18 mouse cellular contexts compared by ENCODE assay signal in the genomic region with DNA sequence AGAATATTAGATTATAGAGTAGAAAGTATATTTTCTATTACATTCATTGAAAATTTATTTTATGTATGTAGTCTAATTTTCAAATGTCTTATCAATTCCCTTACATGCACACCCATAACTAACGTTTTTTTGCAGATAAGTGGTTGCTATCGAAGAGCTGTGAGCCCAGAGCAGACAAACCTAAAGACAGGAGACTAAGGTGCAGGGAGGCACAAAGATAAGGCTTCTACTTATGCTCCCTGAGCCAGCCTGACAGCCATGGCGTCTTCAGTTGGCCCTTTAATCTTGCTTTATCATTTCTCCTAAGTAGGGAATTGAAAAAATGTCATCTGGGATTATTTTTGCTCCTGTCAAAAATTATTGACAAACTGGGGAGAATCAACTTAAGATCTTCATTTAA. TPM values are rescaled to one million over a fixed set of nuclear protein-coding genes. Genes with fewer than 3 reads are reported as not detected.
DNase-seq lines count a peak whose midpoint lies in the region; ATAC-seq lines count a peak whose summit lies in the region.
"Had no signal": no experiment of that assay in that cellular context is flagged by ENCODE, and none has a peak within 500 bp of the region (broad histone marks: within the 10 kb centered on the region; RNA-seq: fewer than 3 reads in every experiment).

No protein-coding gene starts in this region.

- no peak overlapping the region for H3K9ac ChIP-seq in heart, embryonic 12.5 days
- no peak overlapping the region for H3K9ac ChIP-seq in liver, embryonic 15.5 days
- H3K9ac ChIP-seq in midbrain, embryonic 11.5 days (ENCODE audit: low read length): no peak overlapping the region
- H3K9ac ChIP-seq in hindbrain, embryonic 13.5 days: no peak overlapping the region
- H3K9ac ChIP-seq: embryonic facial prominence, embryonic 13.5 days; lung, embryonic 14.5 days had no signal

- H3K4me3 ChIP-seq in heart, embryonic 12.5 days: no peak overlapping the region
- H3K4me3 ChIP-seq in liver, embryonic 15.5 days (replicated peaks): no peak overlapping the region
- no peak overlapping the region for H3K4me3 ChIP-seq in midbrain, embryonic 11.5 days (ENCODE audit: low read depth, low read length)
- no peak overlapping the region for H3K4me3 ChIP-seq in hindbrain, embryonic 13.5 days
- H3K4me3 ChIP-seq: embryonic facial prominence, embryonic 13.5 days; hindbrain, embryonic 10.5 days; left cerebral cortex, adult 2 months; megakaryocyte, embryonic 14.5 days had no signal

- H3K27me3 ChIP-seq in heart, embryonic 12.5 days (replicated peaks): no peaks in the 10 kb centered on the region
- H3K27me3 ChIP-seq in liver, embryonic 15.5 days: no peaks in the 10 kb centered on the region
- H3K27me3 ChIP-seq in midbrain, embryonic 11.5 days (ENCODE audit: control insufficient read depth, insufficient read depth, low read length): peaks cover 2% of the 10 kb centered on the region
- H3K27me3 ChIP-seq in hindbrain, embryonic 13.5 days: peaks cover 1% of the 10 kb centered on the region; the same call in 1 of the 2 replicates
- H3K27me3 ChIP-seq: megakaryocyte, embryonic 14.5 days had no signal

- H3K4me1 ChIP-seq in heart, embryonic 12.5 days (replicated peaks): peaks cover 9% of the 10 kb centered on the region; the same call in 1 of the 2 replicates
- H3K4me1 ChIP-seq in liver, embryonic 15.5 days (replicated peaks): peaks cover 69% of the 10 kb centered on the region
- H3K4me1 ChIP-seq in midbrain, embryonic 11.5 days (ENCODE audit: control insufficient read depth, insufficient read depth, low read length): no peaks in the 10 kb centered on the region
- 0 out of 2 replicates have a peak, but pooled peaks cover 6% of the 10 kb centered on the region for H3K4me1 ChIP-seq in hindbrain, embryonic 13.5 days (replicated peaks)
- H3K4me1 ChIP-seq: embryonic facial prominence, embryonic 13.5 days; hindbrain, embryonic 10.5 days had no signal

- 23% methylated on average over 3 of the region's 3 CpGs for WGBS in heart, embryonic 12.5 days
- WGBS in liver, embryonic 15.5 days (ENCODE audit: insufficient replicate concordance): 22% methylated on average over 3 of the region's 3 CpGs
- WGBS in midbrain, embryonic 11.5 days: 74% methylated on average over 3 of the region's 3 CpGs
- WGBS in hindbrain, embryonic 13.5 days: 67% methylated on average over 3 of the region's 3 CpGs

- no peak overlapping the region for H3K4me2 ChIP-seq in heart, embryonic 12.5 days
- H3K4me2 ChIP-seq in liver, embryonic 15.5 days: peak overlapping the region; percentile 75
- H3K4me2 ChIP-seq in midbrain, embryonic 11.5 days: no peak overlapping the region
- no peak overlapping the region for H3K4me2 ChIP-seq in hindbrain, embryonic 13.5 days
- H3K4me2 ChIP-seq: embryonic facial prominence, embryonic 13.5 days; lung, embryonic 14.5 days had no signal

- ATAC-seq in heart, embryonic 12.5 days (ENCODE audit: insufficient number of reproducible peaks, low FRiP score): peak; percentile 51; the same call in 1 of the 2 replicates
- peak; percentile 88 for ATAC-seq in erythroblast, adult 5-6 weeks (replicated peaks; ENCODE audit: low FRiP score, poor library complexity, severe bottlenecking)
- peak; percentile 88 for ATAC-seq in liver, embryonic 15.5 days (ENCODE audit: insufficient read depth)
- no peak for ATAC-seq in midbrain, embryonic 11.5 days (ENCODE audit: low FRiP score)
- no peak for ATAC-seq in hindbrain, embryonic 13.5 days (ENCODE audit: low FRiP score)
- ATAC-seq: inflammation-experienced regulatory T-cells, adult 6 months had no signal

- no peak overlapping the region for H3K27ac ChIP-seq in heart, embryonic 12.5 days (ENCODE audit: poor library complexity, severe bottlenecking)
- H3K27ac ChIP-seq in liver, embryonic 15.5 days (replicated peaks): peak overlapping the region; percentile 91
- H3K27ac ChIP-seq in midbrain, embryonic 11.5 days (ENCODE audit: low read depth, low read length): no peak overlapping the region
- no peak overlapping the region for H3K27ac ChIP-seq in hindbrain, embryonic 13.5 days
- H3K27ac ChIP-seq: embryonic facial prominence, embryonic 13.5 days; hindbrain, embryonic 10.5 days; left cerebral cortex, adult 2 months had no signal

- no peaks in the 10 kb centered on the region for H3K36me3 ChIP-seq in heart, embryonic 12.5 days
- H3K36me3 ChIP-seq in liver, embryonic 15.5 days (replicated peaks): peaks cover 42% of the 10 kb centered on the region
- no peaks in the 10 kb centered on the region for H3K36me3 ChIP-seq in midbrain, embryonic 11.5 days (ENCODE audit: control insufficient read depth, insufficient read depth, low read length)
- H3K36me3 ChIP-seq in hindbrain, embryonic 13.5 days: no peaks in the 10 kb centered on the region
- H3K36me3 ChIP-seq: embryonic facial prominence, embryonic 13.5 days; hindbrain, embryonic 10.5 days had no signal

- DNase-seq in heart, adult 18-20 months: no peak
- peak; percentile 78 for DNase-seq in MEL-GATA-1-ER (ENCODE audit: extremely low read depth, low read depth)
- DNase-seq in midbrain, embryonic 11.5 days (ENCODE audit: low spot score, missing footprints): no peak
- DNase-seq in adrenal gland, postnatal 36 days: no peak
- DNase-seq: B cell, adult 2 months; cerebellum, adult 11-12 months; gastrocnemius, postnatal 14 days; thymus, postnatal 36 days had no signal

- no peaks in the 10 kb centered on the region for H3K9me3 ChIP-seq in heart, embryonic 12.5 days (replicated peaks)
- H3K9me3 ChIP-seq in liver, embryonic 15.5 days (replicated peaks): no peaks in the 10 kb centered on the region
- H3K9me3 ChIP-seq in midbrain, embryonic 11.5 days (ENCODE audit: control insufficient read depth, low read length): no peaks in the 10 kb centered on the region
- H3K9me3 ChIP-seq in hindbrain, embryonic 13.5 days: no peaks in the 10 kb centered on the region
- H3K9me3 ChIP-seq: embryonic facial prominence, embryonic 13.5 days; hindbrain, embryonic 10.5 days; megakaryocyte, embryonic 14.5 days had no signal

RNA-seq across cellular contexts. Expression of gene Fam241a, which starts 6.6 kb away (rescaled TPM):
- 11.7 and 12.2 TPM in 2 replicates for polyA plus RNA-seq in heart, embryonic 12.5 days (2016; fragmentation: Nextera tagmentation; extraction: Ambion mirVana)
- total RNA-seq in heart, adult 18-20 months (2021): 1 to 10 TPM; 4.0 to 5.1 TPM
- 48.1 and 68.0 TPM in 2 replicates for total RNA-seq in erythroblast, adult 5-6 weeks (2015; ENCODE audit: low replicate concordance)
- total RNA-seq in erythroblast, adult 5-6 weeks (2017; ENCODE audit: low replicate concordance): 59.3 and 69.0 TPM in 2 replicates
- polyA plus RNA-seq in liver, embryonic 15.5 days (2015; fragmentation: Nextera tagmentation; extraction: Ambion mirVana): 43.0 and 45.5 TPM in 2 replicates
- polyA plus RNA-seq in midbrain, embryonic 11.5 days (2014; fragmentation: Nextera tagmentation; extraction: Ambion mirVana): 5.4 and 5.5 TPM in 2 replicates
- polyA plus RNA-seq in hindbrain, embryonic 13.5 days (2015; fragmentation: Nextera tagmentation; extraction: Ambion mirVana): 10.1 and 11.1 TPM in 2 replicates
- 1 to 10 TPM; 5.1 to 5.6 TPM for total RNA-seq in adrenal gland, postnatal 36 days (2021)

RNA-seq across cellular contexts. Expression of gene Ap1ar, which starts 52.2 kb away (rescaled TPM):
- 37.0 and 44.8 TPM in 2 replicates for polyA plus RNA-seq in heart, embryonic 12.5 days (2016; fragmentation: Nextera tagmentation; extraction: Ambion mirVana)
- total RNA-seq in heart, adult 18-20 months (2021): 10 to 100 TPM; 18.3 to 18.9 TPM
- total RNA-seq in erythroblast, adult 5-6 weeks (2015; ENCODE audit: low replicate concordance): 11.9 and 22.4 TPM in 2 replicates
- total RNA-seq in erythroblast, adult 5-6 weeks (2017; ENCODE audit: low replicate concordance): 31.9 and 51.7 TPM in 2 replicates
- 19.1 and 19.2 TPM in 2 replicates for polyA plus RNA-seq in liver, embryonic 15.5 days (2015; fragmentation: Nextera tagmentation; extraction: Ambion mirVana)
- polyA plus RNA-seq in midbrain, embryonic 11.5 days (2014; fragmentation: Nextera tagmentation; extraction: Ambion mirVana): 70.9 and 73.9 TPM in 2 replicates
- 83.0 and 85.1 TPM in 2 replicates for polyA plus RNA-seq in hindbrain, embryonic 13.5 days (2015; fragmentation: Nextera tagmentation; extraction: Ambion mirVana)
- total RNA-seq in adrenal gland, postnatal 36 days (2021): 10 to 100 TPM; 35.6 to 37.3 TPM

Comparison
In these comparisons a context has a peak if more than half of its experiments do, and no peak if none do; other contexts are left out.
1. ATAC-seq: peak in heart, embryonic 12.5 days (single experiment), erythroblast, adult 5-6 weeks (single experiment) and liver, embryonic 15.5 days (single experiment); none in midbrain, embryonic 11.5 days (single experiment) and hindbrain, embryonic 13.5 days (single experiment).